Mouse (Mus musculus) bone marrow macrophage, adult 2 months (primary cell): ENCODE measurements around the gene Srpk1.

Experiments used
- CTCF ChIP-seq: IDR thresholded peaks from 2 replicates; pipeline ENCODE4 v1.5.1; 2012; ENCODE audit warnings: low read depth, mild to moderate bottlenecking, low read length, moderate library complexity
- POLR2A ChIP-seq: IDR thresholded peaks from 2 replicates; pipeline ENCODE4 v1.6.1; 2012; ENCODE audit warnings: mild to moderate bottlenecking, low read depth, low read length, borderline replicate concordance

DNA sequence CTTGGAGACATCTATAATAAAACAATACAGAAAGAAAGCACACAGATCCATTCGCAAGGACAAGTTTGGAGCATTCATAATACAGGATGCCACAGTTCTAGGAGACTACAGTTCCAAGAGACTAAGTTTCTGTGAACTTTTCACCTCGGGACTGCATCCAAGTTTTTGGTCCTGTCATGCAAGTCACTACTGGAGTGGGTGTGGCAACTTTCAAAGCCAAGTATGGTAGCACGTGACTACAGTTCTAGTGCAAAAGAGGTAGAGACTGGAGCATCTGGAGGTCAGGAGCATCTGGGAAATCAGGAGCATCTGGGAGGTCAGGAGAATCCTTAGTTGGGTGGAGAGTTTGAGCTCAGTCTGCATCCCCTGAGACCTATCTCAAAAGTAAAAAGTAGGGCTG lies 50.6 kb downstream of the Srpk1 start:
- TF ChIP-seq CTCF (no peak), POLR2A (no peak)
